Mouse (Mus musculus) ES-Bruce4 (cell line): ENCODE measurements around the gene Erh. TPM values are rescaled to one million over a fixed set of nuclear protein-coding genes. Genes with fewer than 3 reads are reported as not detected.
A peak's percentile ranks its signal among the peaks of the same experiment; 100 is the strongest.

Experiments used
- H3K27ac ChIP-seq: 2 replicates; pipeline ENCODE4 v1.5.1; 2012; ENCODE audit warnings: low read length, inconsistent platforms; ENCODE audit not compliant: insufficient read depth
- H3K27me3 ChIP-seq: 2 replicates; pipeline ENCODE4 v1.6.1; 2012; ENCODE audit warnings: mild to moderate bottlenecking, low read length, inconsistent platforms; ENCODE audit not compliant: control insufficient read depth, poor library complexity, insufficient read depth, severe bottlenecking
- H3K36me3 ChIP-seq: 2 replicates; pipeline ENCODE4 v1.6.1; 2012; ENCODE audit warnings: inconsistent platforms, mild to moderate bottlenecking, low read length, moderate library complexity; ENCODE audit not compliant: control insufficient read depth, poor library complexity, insufficient read depth, severe bottlenecking
- H3K4me1 ChIP-seq: one replicate; pipeline ENCODE4 v1.8.1; 2011; ENCODE audit warnings: low read length; ENCODE audit not compliant: control insufficient read depth, insufficient read depth
- H3K4me3 ChIP-seq: 2 replicates; pipeline ENCODE4 v1.5.1; 2011; ENCODE audit warnings: low read depth, mild to moderate bottlenecking, low read length
- H3K9ac ChIP-seq: 2 replicates; pipeline ENCODE4 v1.6.1; 2012; ENCODE audit warnings: low read depth, mild to moderate bottlenecking, inconsistent platforms; ENCODE audit not compliant: poor library complexity, severe bottlenecking
- H3K9me3 ChIP-seq: replicated peaks from 2 replicates; pipeline ENCODE4 v1.6.1; 2012; ENCODE audit warnings: mild to moderate bottlenecking, low read length, inconsistent platforms; ENCODE audit not compliant: control insufficient read depth, poor library complexity, insufficient read depth, severe bottlenecking
- CTCF ChIP-seq: IDR thresholded peaks from one replicate; pipeline ENCODE4 v1.8.1; 2011; ENCODE audit warnings: low read depth, low read length
- EP300 ChIP-seq: IDR thresholded peaks from 2 replicates; pipeline ENCODE4 v1.6.1; 2011; ENCODE audit warnings: low read depth, low read length; ENCODE audit not compliant: insufficient read depth
- POLR2A ChIP-seq: IDR thresholded peaks from one replicate; pipeline ENCODE4 v1.8.1; 2011; ENCODE audit warnings: low read length; ENCODE audit not compliant: insufficient read depth
- polyA plus RNA-seq: library from polyadenylated mRNA; stranded (reverse); fragments of >200 nt; gene quantifications from 2 replicates; pipeline ENCODE4 v1.2.4, GENCODE M21; 2011; ENCODE audit warnings: low read depth; ENCODE audit not compliant: missing spikeins, insufficient read depth, insufficient read length

Gene Erh
- polyA plus RNA-seq, 1 experiment, result 84.0 TPM

GRCm38 (mm10) chr12:80658661-80659060 lies 14.5 kb upstream of the Erh start:
- no peak overlapping the region for H3K4me3 ChIP-seq
- H3K4me1 ChIP-seq, result no peaks in the 10 kb centered on the region
- TF ChIP-seq EP300, result no peak
- no peak for TF ChIP-seq CTCF
- TF ChIP-seq POLR2A, result no peak
- H3K27ac ChIP-seq, result no peak overlapping the region
- no peaks in the 10 kb centered on the region for H3K9me3 ChIP-seq
- no peaks in the 10 kb centered on the region for H3K27me3 ChIP-seq
- H3K36me3 ChIP-seq, result no peaks in the 10 kb centered on the region
- no peak overlapping the region for H3K9ac ChIP-seq

DNA sequence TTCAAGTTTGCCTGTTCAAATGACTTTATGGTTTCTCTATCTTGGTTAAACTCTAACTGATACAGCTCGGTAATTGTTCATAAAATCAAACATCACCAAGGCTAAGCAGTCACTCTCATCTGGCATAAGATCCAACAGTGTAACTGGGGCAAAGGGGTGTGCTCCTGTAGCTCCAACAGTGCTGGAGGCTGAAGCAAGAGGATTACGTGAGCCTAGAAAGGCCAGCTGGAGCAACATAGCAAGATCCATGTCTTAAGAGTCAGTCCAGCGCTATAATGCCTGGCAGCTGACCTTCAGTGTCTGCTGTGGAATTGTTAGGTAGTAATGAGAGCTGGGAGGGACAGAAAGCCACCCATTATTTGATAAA lies 10.5 kb upstream of the Erh start:
- no peaks in the 10 kb centered on the region for H3K27me3 ChIP-seq
- no peaks in the 10 kb centered on the region for H3K4me1 ChIP-seq
- no peak overlapping the region for H3K9ac ChIP-seq
- no peaks in the 10 kb centered on the region for H3K9me3 ChIP-seq
- H3K4me3 ChIP-seq, result no peak overlapping the region
- no peak overlapping the region for H3K27ac ChIP-seq
- TF ChIP-seq EP300 (no peak), POLR2A (no peak), CTCF (no peak)
- H3K36me3 ChIP-seq, result no peaks in the 10 kb centered on the region

DNA sequence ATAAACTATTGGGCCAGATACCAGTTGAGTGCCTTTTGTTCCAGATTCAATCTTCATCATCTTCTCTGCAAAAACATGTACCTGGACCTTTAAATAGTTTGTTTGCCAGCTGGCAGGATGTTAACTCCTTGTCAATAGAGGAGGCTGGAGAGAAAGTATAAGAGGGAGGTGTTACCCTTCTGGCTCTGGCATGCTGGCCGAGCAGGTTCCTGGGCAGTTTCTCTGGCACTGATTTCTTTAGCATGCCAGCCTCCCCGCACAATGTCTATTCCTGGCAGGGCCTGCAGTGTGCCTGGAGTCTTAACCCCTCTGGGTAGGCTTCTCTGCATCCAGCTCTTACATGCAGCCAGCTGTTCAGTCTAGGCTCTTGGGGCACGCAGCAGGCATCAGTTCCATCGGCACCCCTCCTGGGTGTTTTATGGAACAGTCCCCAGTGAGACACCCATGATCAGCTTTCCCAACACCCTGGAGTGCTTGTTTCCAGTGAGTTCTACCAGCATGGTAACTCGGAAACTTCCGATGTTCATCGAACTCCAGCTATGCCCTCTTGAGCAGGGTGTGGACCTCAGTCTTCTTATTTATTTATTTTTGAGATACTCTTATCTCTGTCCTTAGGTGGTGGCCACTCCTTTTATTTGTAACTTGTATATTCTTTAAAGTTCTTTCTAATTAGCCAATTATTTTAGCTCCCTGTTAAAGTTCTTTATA lies 10.0 kb upstream of the Erh start:
- Histone ChIP-seq H3K4me3 (no peak overlapping the region), H3K27me3 (no peaks in the 10 kb centered on the region), H3K9ac (no peak overlapping the region), H3K4me1 (no peaks in the 10 kb centered on the region), H3K36me3 (no peaks in the 10 kb centered on the region), H3K27ac (no peak overlapping the region), H3K9me3 (no peaks in the 10 kb centered on the region)
- TF ChIP-seq EP300, result no peak
- TF ChIP-seq POLR2A, result no peak
- TF ChIP-seq CTCF, result no peak

DNA sequence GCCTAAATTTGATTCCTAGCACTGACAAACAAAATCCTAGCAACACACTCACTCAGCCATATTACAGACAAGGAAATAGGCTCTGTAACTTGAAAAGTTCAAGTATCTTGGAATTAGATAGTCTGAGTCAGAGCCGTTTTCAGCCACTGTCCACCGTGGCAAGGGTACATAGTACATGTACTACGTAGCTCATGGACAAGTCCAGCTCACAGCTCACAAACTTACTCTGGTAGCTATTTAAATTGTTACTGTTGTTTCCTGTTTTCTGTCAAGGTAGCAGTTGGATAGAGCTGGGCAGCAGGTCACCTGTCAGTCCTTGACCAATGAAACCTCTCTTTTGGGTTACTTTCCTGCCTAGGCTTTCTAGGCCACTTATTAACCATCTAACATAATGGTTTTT lies 2.2 kb upstream of the Erh start:
- no peak overlapping the region for H3K27ac ChIP-seq
- H3K4me1 ChIP-seq, result no peaks in the 10 kb centered on the region
- TF ChIP-seq POLR2A (no peak), CTCF (no peak), EP300 (no peak)
- H3K4me3 ChIP-seq, result no peak overlapping the region
- no peak overlapping the region for H3K9ac ChIP-seq
- peaks cover 5% of the 10 kb centered on the region for H3K36me3 ChIP-seq
- no peaks in the 10 kb centered on the region for H3K9me3 ChIP-seq
- H3K27me3 ChIP-seq, result no peaks in the 10 kb centered on the region

DNA sequence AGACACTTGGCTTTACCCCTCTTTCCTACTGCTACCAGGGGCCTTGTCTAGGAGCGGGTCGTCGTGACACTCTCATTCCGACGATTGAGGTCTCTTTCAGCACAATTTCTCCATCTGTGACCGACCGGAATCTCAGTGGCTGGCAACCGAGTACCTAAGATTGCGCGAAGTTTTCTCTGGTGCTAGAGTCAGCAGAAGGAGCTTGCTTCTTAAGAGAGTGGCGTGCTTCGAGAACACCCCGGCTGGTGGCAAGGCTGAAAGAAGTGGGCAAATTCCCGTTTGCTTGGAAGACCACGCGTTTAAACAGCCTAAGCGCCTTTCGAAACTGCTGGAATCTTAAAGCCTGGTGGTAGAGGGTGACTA lies 346 bp upstream of the Erh start:
- Histone ChIP-seq H3K36me3 (peaks cover 20% of the 10 kb centered on the region), H3K27me3 (no peaks in the 10 kb centered on the region), H3K4me1 (no peaks in the 10 kb centered on the region), H3K9me3 (no peaks in the 10 kb centered on the region), H3K9ac (peak overlapping the region; percentile 84), H3K27ac (no peak overlapping the region), H3K4me3 (peak overlapping the region; percentile 77)
- no peak for TF ChIP-seq EP300
- no peak for TF ChIP-seq CTCF
- TF ChIP-seq POLR2A, result no peak
